Mouse (Mus musculus) brain, embryonic 14.5 days (tissue): Measurements from ENCODE around the gene Nckipsd.

Experiments used
- CTCF ChIP-seq: fragments of 200-500 bp; IDR thresholded peaks from 2 replicates; pipeline ENCODE4 v1.5.1; 2012; ENCODE audit warnings: inconsistent platforms, mild to moderate bottlenecking, moderate library complexity, borderline replicate concordance; ENCODE audit not compliant: insufficient read depth, insufficient read length; ENCODE audit errors: extremely low read depth
- POLR2A ChIP-seq: fragments of 200-500 bp; IDR thresholded peaks from 2 replicates; pipeline ENCODE4 v1.6.1; 2012; ENCODE audit warnings: mild to moderate bottlenecking, inconsistent platforms, borderline replicate concordance; ENCODE audit not compliant: poor library complexity, insufficient read depth, insufficient read length, severe bottlenecking; ENCODE audit errors: extremely low read depth

DNA sequence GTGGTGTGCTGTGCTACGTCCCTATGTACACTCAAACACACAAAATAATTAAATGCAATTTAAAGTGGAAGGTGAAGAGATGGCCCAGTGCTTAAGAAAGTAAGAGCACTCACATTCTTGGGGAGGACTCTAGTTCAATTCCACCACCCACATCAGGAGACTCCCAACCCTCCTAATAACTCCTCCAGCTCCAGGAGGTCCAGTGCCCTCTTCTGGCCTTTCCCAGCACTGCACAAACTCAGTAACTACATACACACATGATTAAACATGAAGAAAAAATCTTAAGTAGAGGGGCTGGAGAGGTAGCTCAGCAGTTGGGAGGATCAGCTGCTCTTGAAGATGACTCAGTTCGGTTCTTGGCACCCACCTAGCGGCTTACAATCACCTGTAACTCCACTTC, 11.3 kb downstream of the Nckipsd start:
- TF ChIP-seq POLR2A (no peak), CTCF (peak; percentile 71; the same call in 1 of the 2 replicates)
